Mouse (Mus musculus) ZHBTc4 (cell line): ENCODE data around the gene Amn.

Source experiments
- DNase-seq: peaks from one replicate; pipeline ENCODE4 v3.0.0-alpha.2; 2011; ENCODE audit warnings: low read depth, low spot score

The Amn gene

DNA sequence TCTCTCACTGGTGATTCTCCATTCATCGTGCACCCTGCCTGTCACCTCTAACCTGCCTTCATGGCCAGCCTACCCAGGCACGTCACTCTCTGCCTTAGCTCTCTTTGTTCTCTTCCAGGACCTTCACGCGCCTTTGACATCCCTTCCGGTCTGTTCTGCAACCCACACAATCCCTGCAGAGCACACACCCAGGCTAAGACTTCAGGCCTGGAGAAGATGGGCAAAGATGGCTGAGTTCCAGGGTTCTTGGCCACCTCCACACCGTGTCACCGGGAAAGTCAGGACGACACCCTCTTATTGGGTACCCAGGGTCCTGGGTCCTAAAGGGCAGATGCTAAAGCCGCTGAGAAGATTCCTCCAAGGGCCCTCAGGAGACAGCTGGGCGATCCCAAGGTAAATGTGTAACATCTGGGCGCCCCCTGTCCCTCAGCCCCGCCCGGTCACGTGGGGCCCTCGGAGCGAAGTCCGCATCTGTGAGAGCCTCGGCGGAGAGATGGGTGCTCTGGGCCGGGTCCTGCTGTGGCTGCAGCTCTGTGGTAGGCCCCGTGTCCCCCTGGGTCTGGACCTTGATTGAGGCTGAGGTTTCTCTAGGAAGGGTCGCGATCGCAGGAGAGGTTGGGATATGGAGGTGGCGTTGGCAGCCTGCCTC lies at the start of gene Amn:
TSS of gene Amn (plus strand) at position 467 of the 649 bp plus-strand sequence.
- peak; percentile 37 for DNase-seq

- no peak for DNase-seq
Observed at GRCm38 (mm10) chr12:111225197-111225780, 45.6 kb upstream of the Amn start.

- no peak for DNase-seq
Observed at GRCm38 (mm10) chr12:111227410-111227809, 43.5 kb upstream of the Amn start.

GRCm38 (mm10) chr12:111228488-111228887 lies 42.4 kb upstream of the Amn start:
- no peak for DNase-seq

GRCm38 (mm10) chr12:111230793-111231192 lies 40.1 kb upstream of the Amn start:
- DNase-seq, result no peak

DNA sequence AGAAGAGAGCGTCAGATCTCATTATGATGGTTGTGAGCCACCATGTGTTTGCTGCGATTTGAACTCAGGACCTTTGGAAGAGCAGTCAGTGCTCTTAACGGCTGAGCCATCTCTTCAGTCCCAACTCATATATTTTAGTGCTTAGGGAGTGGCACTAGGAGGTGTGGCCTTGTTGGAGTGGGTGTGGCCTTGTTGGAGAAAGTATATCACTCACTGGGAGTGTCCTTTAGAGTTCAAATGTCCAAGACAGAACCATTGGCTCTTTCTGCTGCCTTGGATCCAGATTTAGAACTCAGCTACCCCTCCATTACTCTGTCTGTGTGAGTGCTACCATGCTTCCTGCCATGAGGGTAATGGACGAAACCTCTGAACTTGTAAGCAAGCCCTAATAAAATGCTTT lies 37.1 kb upstream of the Amn start:
- no peak for DNase-seq

DNA sequence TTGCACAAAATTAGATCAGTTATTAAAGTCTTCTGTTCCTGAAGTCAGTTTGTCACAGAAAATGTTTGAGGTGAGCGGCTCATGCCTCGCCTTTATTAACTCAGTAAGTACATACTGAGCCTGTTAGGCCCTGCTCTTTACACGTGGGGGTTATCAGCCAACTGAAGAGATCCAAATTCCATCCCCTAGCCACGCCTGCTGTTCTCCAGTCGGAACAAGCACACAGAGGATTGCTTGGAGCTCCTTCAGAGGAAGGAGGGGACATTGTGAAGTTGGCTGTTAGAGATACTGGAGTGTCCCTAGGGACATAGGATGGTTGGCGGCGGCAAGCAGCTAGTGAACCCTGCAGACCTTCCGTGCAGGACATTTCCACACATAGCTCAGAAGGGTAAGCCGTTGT lies 36.5 kb upstream of the Amn start:
- DNase-seq, result peak; percentile 50

DNA sequence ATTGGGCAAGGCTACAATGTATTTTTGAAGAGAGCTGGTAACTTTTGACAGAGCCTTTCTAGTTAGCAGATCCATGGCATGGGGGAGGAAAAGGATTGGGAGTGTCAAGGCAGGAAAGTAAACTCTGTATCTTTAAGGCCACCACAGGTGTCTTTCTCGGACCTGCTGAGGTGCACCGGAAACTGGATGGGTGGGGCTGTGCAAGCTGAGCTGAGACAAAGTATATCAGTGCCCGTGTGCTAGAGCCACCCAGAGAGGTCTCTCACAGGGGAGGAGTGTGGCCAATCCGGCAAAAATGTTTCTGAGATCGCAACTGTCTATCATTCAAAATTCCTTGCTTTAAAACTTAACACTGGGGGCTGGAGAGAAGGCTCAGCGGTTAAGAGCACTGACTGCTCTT lies 35.3 kb upstream of the Amn start:
- peak; percentile 35 for DNase-seq

DNA sequence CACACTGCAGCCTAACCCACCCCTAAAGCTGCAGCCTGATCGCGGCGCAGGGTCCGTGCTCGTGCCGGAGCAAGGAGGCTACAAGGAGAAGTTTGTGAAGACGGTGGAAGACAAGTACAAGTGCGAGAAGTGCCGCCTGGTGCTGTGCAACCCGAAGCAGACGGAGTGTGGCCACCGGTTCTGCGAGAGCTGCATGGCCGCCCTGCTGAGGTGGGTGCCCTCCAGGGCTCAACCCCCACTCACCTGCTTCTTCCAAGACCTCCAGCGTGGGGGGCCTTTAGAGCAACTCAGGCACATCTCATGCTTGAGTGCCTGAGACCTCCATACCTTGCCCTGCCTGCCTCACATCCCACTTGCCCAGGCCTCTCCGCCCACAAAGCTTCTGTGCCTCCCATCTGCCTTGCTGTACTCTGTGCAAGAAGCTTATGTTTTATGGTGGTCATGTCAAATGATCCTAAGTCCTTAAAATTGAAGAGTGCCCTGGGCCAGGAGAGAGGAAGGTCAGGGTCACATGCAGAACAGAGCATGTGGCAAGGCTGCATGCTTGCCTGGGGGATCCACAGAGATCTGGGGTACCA lies 33.2 kb upstream of the Amn start:
- DNase-seq, result no peak

DNA sequence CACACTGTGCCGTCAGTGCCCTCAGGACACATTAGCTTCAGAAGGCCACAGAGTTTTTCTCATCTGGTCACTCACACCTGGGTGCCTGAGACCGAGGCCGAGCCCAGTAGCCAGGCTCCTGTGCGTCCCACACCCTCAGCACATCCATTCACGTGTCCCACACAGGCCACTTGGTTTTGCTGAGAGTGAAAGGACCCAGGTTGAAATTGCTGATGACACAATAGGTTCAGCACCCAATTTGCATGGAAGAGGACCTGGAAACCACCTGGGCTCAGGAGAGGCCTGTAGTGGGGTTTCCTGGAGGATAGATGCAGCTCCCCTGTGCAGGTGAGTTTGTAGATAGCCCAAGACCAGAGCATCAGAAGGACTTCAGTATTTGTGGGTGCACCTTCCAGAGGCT lies 32.5 kb upstream of the Amn start:
- DNase-seq, result no peak

DNA sequence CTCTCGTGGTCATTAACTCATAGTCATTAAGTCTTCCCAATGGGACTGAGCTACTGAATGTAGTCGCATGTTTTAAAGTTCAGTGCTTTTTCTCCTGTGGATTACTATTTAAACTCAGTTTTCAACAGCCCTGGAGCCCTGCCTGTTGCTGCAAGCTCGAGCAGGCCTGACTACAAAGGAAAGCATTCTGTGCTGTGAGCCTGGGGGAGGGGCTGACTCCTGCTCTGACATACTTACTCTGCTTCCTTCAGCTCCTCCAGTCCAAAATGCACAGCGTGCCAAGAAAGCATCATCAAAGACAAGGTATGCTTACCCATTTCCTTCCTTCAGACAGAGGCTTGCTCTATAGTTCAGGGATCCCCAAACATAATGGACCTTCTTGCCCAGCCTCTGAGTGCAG lies 32.1 kb upstream of the Amn start:
- no peak for DNase-seq

DNA sequence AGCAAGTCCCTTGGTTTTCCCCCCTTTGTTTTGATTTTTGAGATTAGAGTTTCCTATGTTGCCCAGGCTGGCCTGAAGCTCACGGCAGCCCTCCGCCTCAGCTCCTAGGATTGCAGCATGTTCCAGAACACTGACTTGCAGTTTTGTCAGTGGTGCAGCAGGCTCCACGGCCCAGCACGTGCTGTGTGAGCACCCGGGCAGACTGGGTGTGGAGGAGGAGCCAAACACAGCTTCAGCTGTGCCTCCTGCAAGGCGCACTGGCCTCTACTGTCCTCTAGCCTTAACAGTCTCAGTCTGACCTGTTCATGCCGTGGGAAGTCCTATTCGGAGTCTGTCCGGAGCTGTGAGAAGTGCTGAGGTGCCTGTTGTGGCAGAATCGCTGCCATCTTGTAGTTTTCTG lies 31.0 kb upstream of the Amn start:
- no peak for DNase-seq

- DNase-seq, result no peak
Observed at GRCm38 (mm10) chr12:111241916-111242315, 29.0 kb upstream of the Amn start.

DNA sequence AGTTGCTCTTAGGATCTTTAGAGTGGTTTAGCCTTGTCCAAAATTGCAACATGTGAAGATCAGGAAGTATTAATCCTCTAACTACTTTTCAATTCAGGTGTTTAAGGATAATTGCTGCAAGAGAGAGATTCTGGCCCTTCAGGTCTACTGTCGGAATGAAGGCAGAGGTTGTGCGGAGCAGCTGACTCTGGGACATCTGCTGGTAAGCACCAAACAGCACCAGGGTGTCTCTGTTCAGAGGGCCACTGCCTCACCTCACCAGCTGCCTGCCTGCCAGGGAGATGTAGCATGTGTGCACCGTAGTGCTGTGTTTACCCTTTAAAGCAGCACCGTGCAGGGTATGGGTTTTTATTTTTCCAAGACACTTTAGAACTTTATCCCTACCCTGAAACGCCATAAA lies 28.5 kb upstream of the Amn start:
- no peak for DNase-seq

GRCm38 (mm10) chr12:111243733-111244132 lies 27.2 kb upstream of the Amn start:
- DNase-seq, result no peak

- DNase-seq, result no peak
Observed at GRCm38 (mm10) chr12:111245070-111245469, 25.8 kb upstream of the Amn start.

- no peak for DNase-seq
Observed at GRCm38 (mm10) chr12:111246808-111247464, 24.0 kb upstream of the Amn start.

- DNase-seq, result no peak
Observed at GRCm38 (mm10) chr12:111249095-111249494, 21.8 kb upstream of the Amn start.

- DNase-seq, result no peak
Observed at GRCm38 (mm10) chr12:111250116-111250515, 20.8 kb upstream of the Amn start.

GRCm38 (mm10) chr12:111251227-111251626 lies 19.7 kb upstream of the Amn start:
- no peak for DNase-seq

DNA sequence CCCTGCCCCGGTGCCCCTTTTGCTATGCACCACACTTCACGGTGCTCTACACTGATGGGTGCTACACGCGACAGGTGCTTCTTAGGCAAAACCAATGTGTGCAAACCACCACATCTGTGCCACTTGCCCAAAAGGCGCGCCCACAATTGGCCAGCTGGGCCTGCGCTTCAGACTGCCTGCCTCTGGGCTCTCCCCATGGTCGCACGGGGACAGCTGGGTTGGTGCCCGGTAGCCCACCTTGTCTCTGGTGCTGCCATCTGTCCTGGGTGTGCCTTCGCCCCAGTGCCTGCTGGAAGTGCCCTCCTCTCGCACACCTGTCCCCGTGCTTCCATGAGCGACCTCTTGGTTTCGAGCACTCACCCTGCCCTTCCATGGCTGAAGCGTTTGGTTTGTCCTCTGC lies 7.2 kb upstream of the Amn start:
- no peak for DNase-seq

- DNase-seq, result no peak
Observed at GRCm38 (mm10) chr12:111265212-111265611, 5.7 kb upstream of the Amn start.

GRCm38 (mm10) chr12:111266592-111266991 lies 4.3 kb upstream of the Amn start:
- DNase-seq, result no peak
